Mouse (Mus musculus) induced T-regulatory cell, adult 2 months (primary cell): Measurements from ENCODE around the gene Pcsk7.

Source experiments
- DNase-seq: peaks from one replicate; pipeline ENCODE4 v3.0.0-alpha.2; 2012; ENCODE audit warnings: low read depth

Gene Pcsk7

GRCm38 (mm10) chr9:45938952-45939637, 32.8 kb downstream of the Pcsk7 start:
- DNase-seq = no peak

GRCm38 (mm10) chr9:45939794-45940193, 33.5 kb downstream of the Pcsk7 start:
- no peak for DNase-seq

- DNase-seq = peak; percentile 37
Measured at GRCm38 (mm10) chr9:45941329-45941888, 35.1 kb downstream of the Pcsk7 start.

GRCm38 (mm10) chr9:45942464-45942863, 36.2 kb downstream of the Pcsk7 start:
- DNase-seq = no peak

- peak; percentile 12 for DNase-seq
Measured at GRCm38 (mm10) chr9:45942916-45943315, 36.6 kb downstream of the Pcsk7 start.

- peak; percentile 14 for DNase-seq
Measured at GRCm38 (mm10) chr9:45943628-45944505, 37.6 kb downstream of the Pcsk7 start.

- DNase-seq = peak; percentile 95
Measured at GRCm38 (mm10) chr9:45944506-45945400, 38.5 kb downstream of the Pcsk7 start.

- DNase-seq = no peak
Measured at GRCm38 (mm10) chr9:45945721-45946120, 39.4 kb downstream of the Pcsk7 start.

- DNase-seq = peak; percentile 66
Measured at GRCm38 (mm10) chr9:45946182-45946871, 40.0 kb downstream of the Pcsk7 start.

- DNase-seq = peak; percentile 42
Measured at GRCm38 (mm10) chr9:45946872-45947183, 40.5 kb downstream of the Pcsk7 start.

GRCm38 (mm10) chr9:45952057-45952456, 45.8 kb downstream of the Pcsk7 start:
- peak; percentile 12 for DNase-seq

GRCm38 (mm10) chr9:45952890-45953289, 46.6 kb downstream of the Pcsk7 start:
- DNase-seq = no peak

GRCm38 (mm10) chr9:45953511-45954293, 47.4 kb downstream of the Pcsk7 start:
- no peak for DNase-seq

- peak; percentile 78 for DNase-seq
Measured at GRCm38 (mm10) chr9:45954294-45955106, 48.2 kb downstream of the Pcsk7 start.

GRCm38 (mm10) chr9:45955107-45955963, 49.0 kb downstream of the Pcsk7 start, which contains the start of gene Sidt2:
TSS of gene Sidt2 (minus strand) at chr9:45955258.
- DNase-seq = peak; percentile 95

GRCm38 (mm10) chr9:45958023-45958670, 51.9 kb downstream of the Pcsk7 start:
- no peak for DNase-seq

- no peak for DNase-seq
Measured at GRCm38 (mm10) chr9:45958851-45959250, 52.6 kb downstream of the Pcsk7 start.

GRCm38 (mm10) chr9:45959661-45960060, 53.4 kb downstream of the Pcsk7 start:
- no peak for DNase-seq
